Mouse (Mus musculus) bone marrow, adult 2 months (tissue): Measurements from ENCODE around the gene Zmiz2.

Experiments used
- CTCF ChIP-seq: fragments of 200-500 bp; IDR thresholded peaks from 2 replicates; pipeline ENCODE4 v1.5.1; 2011; ENCODE audit warnings: low read length, control low read depth; ENCODE audit not compliant: control insufficient read depth, insufficient read depth
- POLR2A ChIP-seq: fragments of 200-500 bp; IDR thresholded peaks from 2 replicates; pipeline ENCODE4 v1.6.1; 2011; ENCODE audit warnings: low read depth, mild to moderate bottlenecking, control low read depth, low read length, borderline replicate concordance; ENCODE audit not compliant: control insufficient read depth

- TF ChIP-seq CTCF (peak; percentile 92), POLR2A (no peak)
These were observed 47.6 kb downstream of the Zmiz2 start for GRCm38 (mm10) chr11:6436442-6436841.
